Mouse (Mus musculus): ENCODE data around the gene Cyp21a1. TPM values are rescaled to one million over a fixed set of nuclear protein-coding genes. Genes with fewer than 3 reads are reported as not detected.
"Not testable (repeated sequence)": the region's sequence is repeated elsewhere in the genome, so short reads cannot be mapped to it uniquely, and the experiment has no call there.

Gene Cyp21a1
- polyA plus RNA-seq, 1 experiment from 2014 or later = not detected

DNA sequence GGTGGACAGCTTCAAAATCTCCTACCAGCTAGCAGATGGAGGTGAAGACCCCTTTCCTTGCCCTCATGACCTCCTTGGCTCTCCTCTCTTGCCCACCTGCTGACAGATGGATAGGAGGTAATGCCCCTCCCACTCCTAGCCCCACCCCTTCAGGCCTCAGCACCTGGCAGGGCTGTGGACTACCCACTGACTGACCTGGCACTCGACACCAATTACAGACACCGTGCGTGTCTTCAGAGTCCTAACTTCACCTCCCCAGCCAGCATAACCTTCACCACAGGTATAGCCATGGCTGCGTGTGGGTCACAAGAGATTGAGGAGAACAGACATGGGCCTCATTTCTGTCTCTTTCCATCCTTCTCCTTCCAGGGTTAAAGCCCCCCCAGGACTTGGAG lies 4.8 kb downstream of the Cyp21a1 start:
- Histone ChIP-seq H3K27me3 (ENCODE audit: poor library complexity, severe bottlenecking) (no peaks in the 10 kb centered on the region), H3K4me1 (no peaks in the 10 kb centered on the region), H3K36me3 (replicated peaks) (no peaks in the 10 kb centered on the region), H3K9me3 (peaks cover 7% of the 10 kb centered on the region; the same call in 1 of the 2 replicates), H3K4me3 (no peak overlapping the region), H3K27ac (no peak overlapping the region)
- WGBS = 93% methylated on average over 4 of the region's 4 CpGs
- no peak for DNase-seq (ENCODE audit: extremely low spot score, low spot score)

DNA sequence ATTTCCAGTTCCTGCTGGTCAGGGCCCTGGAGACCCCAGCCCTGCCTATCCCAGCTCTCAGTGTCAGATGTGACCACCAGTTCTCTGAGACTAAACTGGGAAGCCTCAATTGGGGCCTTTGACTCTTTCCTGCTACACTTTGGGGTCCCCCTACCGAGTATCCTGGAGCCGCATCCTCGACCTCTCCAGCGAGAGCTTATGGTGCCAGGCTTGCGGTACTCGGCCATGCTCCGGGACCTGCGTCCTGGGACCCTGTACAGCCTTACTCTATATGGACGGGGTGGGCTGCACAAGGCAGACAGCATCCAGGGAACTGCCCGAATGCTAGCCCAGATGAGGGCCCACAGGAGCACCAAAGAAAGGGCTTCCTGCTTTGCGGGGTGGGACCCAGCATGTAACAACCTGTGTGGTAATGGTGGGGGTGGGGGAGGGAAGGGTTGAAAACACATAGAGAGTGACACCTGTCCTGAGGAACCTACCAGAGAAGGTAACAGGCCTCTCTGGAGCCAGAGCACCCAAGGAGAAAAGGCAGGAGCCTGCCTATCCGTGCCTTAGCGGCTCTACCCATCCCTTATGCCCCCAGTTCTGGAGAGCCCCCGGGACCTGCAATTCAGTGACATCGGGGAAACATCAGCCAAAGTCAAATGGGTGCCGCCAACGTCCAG lies 5.4 kb downstream of the Cyp21a1 start:
- no peaks in the 10 kb centered on the region for H3K36me3 ChIP-seq (replicated peaks)
- no peaks in the 10 kb centered on the region for H3K4me1 ChIP-seq
- no peak overlapping the region for H3K27ac ChIP-seq
- no peak overlapping the region for H3K4me3 ChIP-seq
- no peaks in the 10 kb centered on the region for H3K27me3 ChIP-seq (ENCODE audit: poor library complexity, severe bottlenecking)
- 0 out of 2 replicates have a peak, but pooled peaks cover 6% of the 10 kb centered on the region for H3K9me3 ChIP-seq
- 94% methylated on average over 17 of the region's 17 CpGs for WGBS
- DNase-seq (ENCODE audit: extremely low spot score, low spot score) = no peak

DNA sequence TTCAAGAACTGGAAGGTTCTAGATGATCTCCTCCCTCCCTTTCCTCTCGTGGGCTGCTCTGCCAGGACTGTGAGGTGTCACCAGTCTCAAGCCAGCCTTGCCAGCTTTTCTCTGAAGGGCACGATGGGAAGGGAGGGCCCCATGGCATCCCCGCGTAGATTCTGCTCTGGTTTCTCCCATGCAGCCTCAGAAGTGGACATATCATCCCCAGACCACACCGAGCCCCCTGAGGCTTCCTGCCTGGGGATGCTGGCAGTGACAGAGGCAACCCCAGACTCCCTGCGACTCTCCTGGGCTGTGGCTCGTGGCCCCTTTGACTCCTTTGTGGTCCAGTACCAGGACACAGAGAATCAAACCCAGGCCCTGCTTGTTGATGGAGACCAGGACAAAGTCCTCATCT lies 6.3 kb downstream of the Cyp21a1 start:
- DNase-seq (ENCODE audit: extremely low spot score, low spot score) = not testable (repeated sequence)
- 75% methylated on average over 7 of the region's 7 CpGs for WGBS

DNA sequence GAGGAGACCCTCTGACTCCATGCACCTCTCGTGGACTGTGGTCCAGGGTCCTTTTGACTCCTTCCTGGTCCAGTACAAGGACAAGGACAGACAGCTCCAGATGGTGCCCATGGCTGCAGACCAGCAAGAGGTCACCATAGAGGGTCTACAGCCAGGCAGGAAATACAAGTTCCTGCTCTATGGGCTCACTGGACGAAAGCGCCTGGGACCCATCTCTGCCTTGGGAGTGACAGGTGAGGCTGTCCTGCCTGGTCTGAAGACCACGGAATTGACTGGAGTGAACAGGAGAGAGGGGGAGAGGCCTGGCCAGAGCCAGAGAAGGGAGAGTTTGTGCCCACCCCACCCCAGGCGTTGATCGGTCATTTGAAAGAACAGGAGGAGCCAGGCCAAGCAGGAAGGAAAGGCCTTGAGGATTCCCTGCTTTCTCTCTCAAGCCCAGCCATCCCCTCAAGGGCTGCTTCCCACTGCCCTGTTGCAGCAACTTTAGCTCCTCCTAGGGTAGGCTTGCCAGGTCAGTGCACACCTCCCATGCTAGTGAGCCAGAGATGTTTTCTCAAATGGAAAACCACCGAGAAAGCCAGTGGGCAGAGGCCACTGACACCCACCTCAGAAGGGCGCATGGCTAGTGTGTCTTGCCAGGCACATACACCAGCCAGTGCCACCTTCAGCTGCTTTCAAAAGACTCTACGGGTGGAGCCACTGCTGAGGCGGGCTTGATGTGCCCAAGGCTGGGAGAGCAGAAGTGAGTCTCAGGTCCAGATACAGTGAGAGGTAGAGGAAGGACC lies 7.0 kb downstream of the Cyp21a1 start:
- 90% methylated on average over 10 of the region's 10 CpGs for WGBS
- not testable (repeated sequence) for DNase-seq (ENCODE audit: extremely low spot score, low spot score); H3K27me3 ChIP-seq (ENCODE audit: poor library complexity, severe bottlenecking)

More for the DNA sequence above, 6.3 kb downstream of the Cyp21a1 start:
- not testable (repeated sequence) for H3K4me1 ChIP-seq; H3K27me3 ChIP-seq (ENCODE audit: poor library complexity, severe bottlenecking); H3K27ac ChIP-seq; H3K4me3 ChIP-seq; H3K36me3 ChIP-seq (replicated peaks)
- H3K9me3 ChIP-seq = peaks cover 11% of the 10 kb centered on the region; the same call in 1 of the 2 replicates

DNA sequence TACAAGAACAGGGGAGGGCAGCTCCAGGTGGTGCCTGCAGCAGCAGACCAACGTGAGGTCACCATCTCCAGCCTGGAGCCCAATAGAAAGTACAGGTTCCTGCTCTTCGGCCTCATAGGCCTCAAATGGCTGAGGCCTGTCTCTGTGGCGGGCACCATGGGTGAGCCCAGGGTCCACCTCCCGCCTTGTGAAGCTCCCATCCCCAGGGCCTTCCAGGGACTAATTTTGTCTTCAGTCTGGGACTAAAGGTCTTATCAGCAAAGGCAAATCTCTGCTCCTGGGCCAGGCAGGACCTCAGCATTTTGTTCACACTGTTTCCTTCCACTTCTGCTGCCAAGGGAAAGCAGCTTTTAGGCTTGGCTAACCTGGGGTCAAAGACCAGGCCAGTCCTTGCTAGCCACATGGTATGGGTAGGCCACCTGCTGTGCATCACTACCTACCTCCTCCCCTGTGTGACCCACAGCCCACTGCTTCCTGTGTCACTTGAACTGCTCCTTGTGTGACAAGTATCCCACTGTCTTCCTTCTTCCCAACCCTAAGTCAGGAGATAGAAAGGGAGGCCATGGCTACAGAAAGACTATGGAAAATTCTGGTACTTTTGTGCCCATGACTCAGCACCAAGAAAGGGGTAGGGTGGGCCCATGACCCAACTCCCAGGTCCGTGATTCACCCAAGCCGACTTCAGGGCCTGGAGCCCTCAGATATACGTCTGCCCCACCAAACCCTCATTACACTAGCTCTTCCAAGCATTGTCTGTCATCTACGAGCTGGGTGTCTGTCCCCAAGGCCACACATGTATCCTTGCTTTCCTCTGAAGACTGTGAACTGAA lies 7.8 kb downstream of the Cyp21a1 start:
- H3K4me3 ChIP-seq = no peak overlapping the region
- DNase-seq (ENCODE audit: extremely low spot score, low spot score) = no peak
- peaks cover 21% of the 10 kb centered on the region; the same call in 1 of the 2 replicates for H3K9me3 ChIP-seq
- H3K4me1 ChIP-seq = no peaks in the 10 kb centered on the region
- no peaks in the 10 kb centered on the region for H3K27me3 ChIP-seq (ENCODE audit: poor library complexity, severe bottlenecking)
- no peaks in the 10 kb centered on the region for H3K36me3 ChIP-seq (replicated peaks)
- H3K27ac ChIP-seq = no peak overlapping the region
- WGBS = 85% methylated on average over 8 of the region's 8 CpGs

More for the DNA sequence above, 7.0 kb downstream of the Cyp21a1 start:
- H3K27ac ChIP-seq; H3K36me3 ChIP-seq (replicated peaks); H3K4me1 ChIP-seq; H3K4me3 ChIP-seq: not testable (repeated sequence)
- H3K9me3 ChIP-seq = peaks cover 15% of the 10 kb centered on the region; the same call in 1 of the 2 replicates

DNA sequence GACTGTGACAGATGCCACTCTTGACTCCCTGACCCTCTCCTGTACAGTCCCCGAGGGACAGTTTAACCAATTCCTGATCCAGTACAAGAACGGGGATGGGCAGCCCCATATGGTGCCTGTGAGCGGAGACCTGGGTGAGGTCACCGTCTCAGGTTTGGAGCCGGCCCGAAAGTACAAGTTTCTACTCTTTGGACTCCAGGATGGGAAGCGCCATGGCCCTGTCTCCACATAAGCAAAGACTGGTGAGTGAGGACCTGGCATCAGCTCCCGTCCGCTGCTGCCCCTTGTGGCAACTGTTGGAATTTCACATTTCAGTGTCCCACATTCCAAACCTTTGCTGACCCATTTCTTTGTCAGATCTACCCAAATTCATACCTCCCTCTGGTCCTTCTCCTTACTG lies 8.7 kb downstream of the Cyp21a1 start:
- Histone ChIP-seq H3K36me3 (replicated peaks) (no peaks in the 10 kb centered on the region), H3K27me3 (ENCODE audit: poor library complexity, severe bottlenecking) (no peaks in the 10 kb centered on the region), H3K4me1 (no peaks in the 10 kb centered on the region), H3K27ac (no peak overlapping the region), H3K9me3 (peaks cover 23% of the 10 kb centered on the region; the same call in 1 of the 2 replicates), H3K4me3 (no peak overlapping the region)
- no peak for DNase-seq (ENCODE audit: extremely low spot score, low spot score)
- WGBS = 68% methylated on average over 9 of the region's 9 CpGs

DNA sequence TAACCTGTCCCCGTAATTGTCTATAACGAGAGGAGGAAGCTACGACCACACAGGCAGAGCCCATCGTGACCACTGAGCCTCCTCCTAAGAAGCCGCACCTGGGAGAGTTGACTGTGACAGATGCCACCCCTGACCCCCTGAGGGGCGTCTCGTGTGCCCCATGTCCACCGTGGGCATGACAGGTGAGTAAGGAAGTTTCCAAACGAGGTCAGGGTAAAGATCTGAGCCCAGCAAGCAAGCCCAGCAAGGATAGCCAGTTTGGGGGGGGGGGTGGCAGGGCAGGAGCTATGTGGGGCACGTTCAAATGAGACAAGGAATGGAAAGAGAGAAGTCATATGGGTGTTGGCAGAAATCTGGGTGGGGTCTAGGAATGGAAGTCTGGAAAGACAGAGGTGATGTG lies 9.3 kb downstream of the Cyp21a1 start:
- 86% methylated on average over 10 of the region's 10 CpGs for WGBS
- Histone ChIP-seq H3K4me1 (no peaks in the 10 kb centered on the region), H3K27me3 (ENCODE audit: poor library complexity, severe bottlenecking) (no peaks in the 10 kb centered on the region), H3K27ac (no peak overlapping the region), H3K9me3 (peaks cover 29% of the 10 kb centered on the region; the same call in 1 of the 2 replicates), H3K36me3 (replicated peaks) (no peaks in the 10 kb centered on the region), H3K4me3 (no peak overlapping the region)
- no peak for DNase-seq (ENCODE audit: extremely low spot score, low spot score)

DNA sequence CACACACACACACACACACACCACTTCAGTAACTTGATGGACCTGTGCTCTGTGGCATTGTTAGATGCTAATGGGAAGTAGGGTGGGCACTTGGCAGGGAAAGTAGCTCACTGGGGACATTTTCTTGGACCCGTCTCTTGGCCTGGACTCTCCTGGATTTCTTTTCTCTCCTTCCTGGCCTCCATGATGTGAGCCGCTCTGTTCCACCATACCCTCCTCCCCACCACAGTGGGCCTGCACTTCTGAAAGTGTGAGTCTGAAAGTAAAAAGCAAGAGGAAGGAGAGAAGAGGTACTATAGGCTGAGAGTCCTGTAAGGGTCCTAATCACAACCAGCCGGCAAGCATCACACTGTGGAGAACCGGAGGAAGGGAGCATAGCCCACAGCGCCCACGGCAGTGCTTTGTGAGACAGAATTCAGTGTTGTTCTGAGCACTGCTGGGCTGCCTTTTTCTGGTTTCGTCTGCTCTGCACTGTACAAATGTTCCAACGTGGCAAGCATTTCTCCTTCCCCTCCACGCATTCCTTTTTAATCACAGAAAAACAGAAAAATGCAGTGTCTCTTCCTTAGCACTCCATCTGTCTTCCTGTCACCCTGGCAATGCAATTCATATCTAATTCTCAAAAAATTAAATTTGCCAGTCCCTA lies 26.6 kb downstream of the Cyp21a1 start:
- Histone ChIP-seq H3K4me3 (no peak overlapping the region), H3K36me3 (replicated peaks) (no peaks in the 10 kb centered on the region), H3K4me1 (no peaks in the 10 kb centered on the region), H3K9me3 (peaks cover 28% of the 10 kb centered on the region), H3K27ac (no peak overlapping the region), H3K27me3 (ENCODE audit: poor library complexity, severe bottlenecking) (no peaks in the 10 kb centered on the region)
- no peak for DNase-seq (ENCODE audit: extremely low spot score, low spot score)
- 85% methylated on average over 9 of the region's 9 CpGs for WGBS

DNA sequence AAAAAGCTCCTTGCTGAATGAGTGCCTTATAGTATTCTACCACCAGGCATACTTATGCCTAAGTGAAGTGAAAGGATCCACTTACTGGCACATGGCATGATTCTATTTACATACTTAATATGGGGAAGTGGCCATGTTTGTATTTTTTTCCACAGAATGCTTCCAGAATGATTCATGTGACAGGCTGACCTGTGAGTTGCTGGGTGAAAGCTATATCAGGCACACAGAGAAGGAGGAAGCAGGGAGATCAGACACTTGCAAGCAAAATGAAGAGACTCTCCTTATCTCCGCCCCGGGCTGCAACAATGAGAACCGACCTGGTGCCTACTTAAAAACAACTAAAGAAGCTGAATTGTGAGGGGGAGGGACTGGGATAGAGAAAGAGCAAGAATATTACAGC lies 42.9 kb downstream of the Cyp21a1 start:
- Histone ChIP-seq H3K36me3 (replicated peaks) (no peaks in the 10 kb centered on the region), H3K9me3 (peaks cover 5% of the 10 kb centered on the region; the same call in 1 of the 2 replicates), H3K27ac (no peak overlapping the region), H3K27me3 (ENCODE audit: poor library complexity, severe bottlenecking) (no peaks in the 10 kb centered on the region), H3K4me3 (no peak overlapping the region), H3K4me1 (no peaks in the 10 kb centered on the region)
- 84% methylated on average over 3 of the region's 3 CpGs for WGBS
- no peak for DNase-seq (ENCODE audit: extremely low spot score, low spot score)

Small RNA genes within 50 kb of the gene (microRNA-seq; reads per million reads assigned to microRNA genes)
- gene Gm27471 = not detected
- gene Mir6970 = not detected
- gene Mir6971 = 2.7 reads per million

Other genes starting within 250 kb of the Cyp21a1 start
- gene Notch4, start 240.3 kb downstream of the Cyp21a1 start, polyA plus RNA-seq (2016; fragmentation: Nextera tagmentation; extraction: Ambion mirVana) = 6.1 and 7.0 TPM in 2 replicates
- gene Gpsm3, start 214.8 kb downstream of the Cyp21a1 start, polyA plus RNA-seq (2016; fragmentation: Nextera tagmentation; extraction: Ambion mirVana) = 5.9 and 6.5 TPM in 2 replicates
- gene Pbx2, start 213.3 kb downstream of the Cyp21a1 start, polyA plus RNA-seq (2016; fragmentation: Nextera tagmentation; extraction: Ambion mirVana) = 15.6 and 15.7 TPM in 2 replicates
- 2.3 TPM in 2 replicates for gene Ager, start 206.7 kb downstream of the Cyp21a1 start, polyA plus RNA-seq (2016; fragmentation: Nextera tagmentation; extraction: Ambion mirVana)
- gene Rnf5, start 200.9 kb downstream of the Cyp21a1 start, polyA plus RNA-seq (2016; fragmentation: Nextera tagmentation; extraction: Ambion mirVana) = 185 and 186 TPM in 2 replicates
- 60.8 and 62.7 TPM in 2 replicates for gene Agpat1, start 200.3 kb downstream of the Cyp21a1 start, polyA plus RNA-seq (2016; fragmentation: Nextera tagmentation; extraction: Ambion mirVana)
- 1.6 and 3.1 TPM in 2 replicates for gene Egfl8, start 188.6 kb downstream of the Cyp21a1 start, polyA plus RNA-seq (2016; fragmentation: Nextera tagmentation; extraction: Ambion mirVana)
- 22.1 and 22.4 TPM in 2 replicates for gene Ppt2, start 176.1 kb downstream of the Cyp21a1 start, polyA plus RNA-seq (2016; fragmentation: Nextera tagmentation; extraction: Ambion mirVana)
- gene Prrt1, start 175.0 kb downstream of the Cyp21a1 start, polyA plus RNA-seq (2016; fragmentation: Nextera tagmentation; extraction: Ambion mirVana) = 0.54 and 0.62 TPM in 2 replicates
- gene Fkbpl, start 159.8 kb downstream of the Cyp21a1 start, polyA plus RNA-seq (2016; fragmentation: Nextera tagmentation; extraction: Ambion mirVana) = 14.8 and 15.5 TPM in 2 replicates
- 105 and 106 TPM in 2 replicates for gene Atf6b, start 157.4 kb downstream of the Cyp21a1 start, polyA plus RNA-seq (2016; fragmentation: Nextera tagmentation; extraction: Ambion mirVana)
- gene Tnxb, start 134.0 kb downstream of the Cyp21a1 start, polyA plus RNA-seq (2016; fragmentation: Nextera tagmentation; extraction: Ambion mirVana) = not detected in 2 replicates
- not detected in 2 replicates for gene C4b, start 60.7 kb downstream of the Cyp21a1 start, polyA plus RNA-seq (2016; fragmentation: Nextera tagmentation; extraction: Ambion mirVana)
- gene Stk19, start 32.4 kb upstream of the Cyp21a1 start, polyA plus RNA-seq (2016; fragmentation: Nextera tagmentation; extraction: Ambion mirVana) = 28.6 and 31.6 TPM in 2 replicates
- 80.2 and 83.0 TPM in 2 replicates for gene Dxo, start 32.5 kb upstream of the Cyp21a1 start, polyA plus RNA-seq (2016; fragmentation: Nextera tagmentation; extraction: Ambion mirVana)
- gene Skiv2l, start 45.6 kb upstream of the Cyp21a1 start, polyA plus RNA-seq (2016; fragmentation: Nextera tagmentation; extraction: Ambion mirVana) = 58.0 and 58.3 TPM in 2 replicates
- gene Nelfe, start 45.8 kb upstream of the Cyp21a1 start, polyA plus RNA-seq (2016; fragmentation: Nextera tagmentation; extraction: Ambion mirVana) = 150 and 153 TPM in 2 replicates
- 1.8 and 2.7 TPM in 2 replicates for gene Cfb, start 58.0 kb upstream of the Cyp21a1 start, polyA plus RNA-seq (2016; fragmentation: Nextera tagmentation; extraction: Ambion mirVana)
- 6.6 and 7.0 TPM in 2 replicates for gene Zbtb12, start 74.9 kb upstream of the Cyp21a1 start, polyA plus RNA-seq (2016; fragmentation: Nextera tagmentation; extraction: Ambion mirVana)
- 0.05 and 0.11 TPM in 2 replicates for gene Gm20547, start 77.5 kb upstream of the Cyp21a1 start, polyA plus RNA-seq (2016; fragmentation: Nextera tagmentation; extraction: Ambion mirVana)
- 0.83 and 1.7 TPM in 2 replicates for gene C2, start 93.7 kb upstream of the Cyp21a1 start, polyA plus RNA-seq (2016; fragmentation: Nextera tagmentation; extraction: Ambion mirVana)
- gene Ehmt2, start 93.9 kb upstream of the Cyp21a1 start, polyA plus RNA-seq (2016; fragmentation: Nextera tagmentation; extraction: Ambion mirVana) = 93.3 and 98.8 TPM in 2 replicates
- gene Slc44a4, start 109.9 kb upstream of the Cyp21a1 start, polyA plus RNA-seq (2016; fragmentation: Nextera tagmentation; extraction: Ambion mirVana) = 0.06 and 0.11 TPM in 2 replicates
- gene Neu1, start 126.7 kb upstream of the Cyp21a1 start, polyA plus RNA-seq (2016; fragmentation: Nextera tagmentation; extraction: Ambion mirVana) = 18.2 and 18.8 TPM in 2 replicates
- 0.07 TPM in 1 of 2 replicates, not detected in the other for gene Hspa1b, start 154.7 kb upstream of the Cyp21a1 start, polyA plus RNA-seq (2016; fragmentation: Nextera tagmentation; extraction: Ambion mirVana)
- not detected in 2 replicates for gene Gm20481, start 165.4 kb upstream of the Cyp21a1 start, polyA plus RNA-seq (2016; fragmentation: Nextera tagmentation; extraction: Ambion mirVana)
- gene Hspa1a, start 167.6 kb upstream of the Cyp21a1 start, polyA plus RNA-seq (2016; fragmentation: Nextera tagmentation; extraction: Ambion mirVana) = 0.94 and 2.1 TPM in 2 replicates
- gene Hspa1l, start 168.1 kb upstream of the Cyp21a1 start, polyA plus RNA-seq (2016; fragmentation: Nextera tagmentation; extraction: Ambion mirVana) = 1.1 TPM in 2 replicates
- 363 and 375 TPM in 2 replicates for gene Lsm2, start 177.3 kb upstream of the Cyp21a1 start, polyA plus RNA-seq (2016; fragmentation: Nextera tagmentation; extraction: Ambion mirVana)
- 229 and 234 TPM in 2 replicates for gene Vars, start 196.4 kb upstream of the Cyp21a1 start, polyA plus RNA-seq (2016; fragmentation: Nextera tagmentation; extraction: Ambion mirVana)
- 0.19 and 0.22 TPM in 2 replicates for gene Vwa7, start 212.0 kb upstream of the Cyp21a1 start, polyA plus RNA-seq (2016; fragmentation: Nextera tagmentation; extraction: Ambion mirVana)
- 3.0 and 4.1 TPM in 2 replicates for gene Sapcd1, start 223.5 kb upstream of the Cyp21a1 start, polyA plus RNA-seq (2016; fragmentation: Nextera tagmentation; extraction: Ambion mirVana)
- gene Msh5, start 242.2 kb upstream of the Cyp21a1 start, polyA plus RNA-seq (2016; fragmentation: Nextera tagmentation; extraction: Ambion mirVana) = 4.3 and 5.1 TPM in 2 replicates
- gene Clic1, start 245.4 kb upstream of the Cyp21a1 start, polyA plus RNA-seq (2016; fragmentation: Nextera tagmentation; extraction: Ambion mirVana) = 174 and 179 TPM in 2 replicates

Measured in forebrain, embryonic 10.5 days (tissue).